Comparison of ENCODE assay signal across 15 mouse cellular contexts in the genomic region with DNA sequence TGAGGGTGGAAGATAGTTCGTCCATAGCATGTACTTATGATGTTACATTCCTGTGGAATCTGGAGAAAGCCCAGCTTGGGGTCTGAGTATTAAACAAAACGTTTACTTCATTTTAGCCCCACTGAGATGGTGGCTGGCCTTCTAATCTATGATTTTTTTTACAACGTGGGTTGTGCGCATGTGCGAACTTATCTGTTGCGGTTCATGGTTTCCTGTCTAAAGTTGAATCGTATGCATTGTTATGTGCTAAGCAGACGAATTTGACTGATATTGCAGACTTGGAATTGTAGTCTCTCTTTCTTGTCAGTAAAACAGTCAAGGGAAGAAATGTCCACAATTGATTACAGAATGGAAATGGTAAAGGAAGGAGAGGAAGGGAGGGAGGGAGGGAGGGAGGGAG. TPM values are rescaled to one million over a fixed set of nuclear protein-coding genes. Genes with fewer than 3 reads are reported as not detected.
DNase-seq lines count a peak whose midpoint lies in the region; ATAC-seq lines count a peak whose summit lies in the region.
"Had no signal": no experiment of that assay in that cellular context is flagged by ENCODE, and none has a peak within 500 bp of the region (broad histone marks: within the 10 kb centered on the region; RNA-seq: fewer than 3 reads in every experiment).

No protein-coding gene starts in this region.

- no peak for DNase-seq in heart, adult 8-10 months (ENCODE audit: low spot score)
- peak; percentile 55 for DNase-seq in T-cell, adult 2 months (ENCODE audit: low spot score)
- no peak for DNase-seq in liver, embryonic 11.5 days (ENCODE audit: low spot score)
- DNase-seq in splenic B cell, adult 2 months (ENCODE audit: low read depth, low spot score): peak; percentile 11
- no peak for DNase-seq in cerebellum, postnatal 25 days
- DNase-seq: cerebellum, adult 11-12 months; gastrocnemius, postnatal 10 days; kidney, adult 8-10 months; layer of hippocampus, adult 9-11 months; right cerebral cortex, postnatal 4 days had no signal

- no peak overlapping the region for H3K9ac ChIP-seq in heart, embryonic 14.5 days (ENCODE audit: low read length)
- no peak overlapping the region for H3K9ac ChIP-seq in liver, embryonic 11.5 days (ENCODE audit: low read depth, low read length)
- H3K9ac ChIP-seq in forebrain, embryonic 13.5 days: no peak overlapping the region
- H3K9ac ChIP-seq in kidney, embryonic 15.5 days: no peak overlapping the region
- H3K9ac ChIP-seq: midbrain, embryonic 15.5 days had no signal

- WGBS in heart, embryonic 14.5 days: 55% methylated on average over 8 of the region's 8 CpGs
- WGBS in liver, embryonic 11.5 days: 34% methylated on average over 8 of the region's 8 CpGs
- 93% methylated on average over 8 of the region's 8 CpGs for WGBS in forebrain, embryonic 13.5 days
- WGBS in kidney, embryonic 15.5 days: 85% methylated on average over 8 of the region's 8 CpGs

- 0 out of 2 replicates have a peak, but pooled peaks cover 10% of the 10 kb centered on the region for H3K36me3 ChIP-seq in heart, embryonic 14.5 days (ENCODE audit: control insufficient read depth, insufficient read depth, low read length)
- no peaks in the 10 kb centered on the region; the same call in 1 of the 2 replicates for H3K36me3 ChIP-seq in liver, embryonic 11.5 days (ENCODE audit: control insufficient read depth, insufficient read depth, low read length)
- H3K36me3 ChIP-seq in splenic B cell, adult 2 months (ENCODE audit: control insufficient read depth, insufficient read depth, low read length, poor library complexity, severe bottlenecking): no peaks in the 10 kb centered on the region
- H3K36me3 ChIP-seq in forebrain, embryonic 13.5 days (ENCODE audit: poor library complexity, severe bottlenecking): peaks cover 14% of the 10 kb centered on the region
- H3K36me3 ChIP-seq in kidney, embryonic 15.5 days: peaks cover 42% of the 10 kb centered on the region
- H3K36me3 ChIP-seq: midbrain, embryonic 15.5 days had no signal

- H3K27me3 ChIP-seq in heart, embryonic 14.5 days (ENCODE audit: control insufficient read depth, insufficient read depth, low read length): no peaks in the 10 kb centered on the region
- H3K27me3 ChIP-seq in liver, embryonic 11.5 days (replicated peaks; ENCODE audit: control insufficient read depth, insufficient read depth, low read length): no peaks in the 10 kb centered on the region
- H3K27me3 ChIP-seq in splenic B cell, adult 2 months (ENCODE audit: control insufficient read depth, insufficient read depth, low read length, poor library complexity, severe bottlenecking): no peaks in the 10 kb centered on the region
- H3K27me3 ChIP-seq in forebrain, embryonic 13.5 days: no peaks in the 10 kb centered on the region
- H3K27me3 ChIP-seq in kidney, embryonic 15.5 days: no peaks in the 10 kb centered on the region
- H3K27me3 ChIP-seq: midbrain, embryonic 15.5 days had no signal

- H3K9me3 ChIP-seq in heart, embryonic 14.5 days (ENCODE audit: control insufficient read depth, low read length): no peaks in the 10 kb centered on the region
- H3K9me3 ChIP-seq in liver, embryonic 11.5 days (ENCODE audit: control insufficient read depth, low read length): no peaks in the 10 kb centered on the region
- H3K9me3 ChIP-seq in forebrain, embryonic 13.5 days (replicated peaks): no peaks in the 10 kb centered on the region
- H3K9me3 ChIP-seq in kidney, embryonic 15.5 days (replicated peaks): no peaks in the 10 kb centered on the region
- H3K9me3 ChIP-seq: limb, embryonic 10.5 days; midbrain, embryonic 15.5 days had no signal

- H3K4me1 ChIP-seq in heart, embryonic 14.5 days (ENCODE audit: control insufficient read depth in 2 of 2, insufficient read depth in 2 of 2, low read length in 2 of 2): peaks cover 3 to 5% of the 10 kb centered on the region in 2 experiments; a peak in 3 of 4 replicates
- H3K4me1 ChIP-seq in liver, embryonic 11.5 days (replicated peaks; ENCODE audit: control insufficient read depth, insufficient read depth, low read length): peaks cover 16% of the 10 kb centered on the region
- H3K4me1 ChIP-seq in forebrain, embryonic 13.5 days: no peaks in the 10 kb centered on the region
- no peaks in the 10 kb centered on the region for H3K4me1 ChIP-seq in kidney, embryonic 15.5 days
- H3K4me1 ChIP-seq: limb, embryonic 10.5 days; midbrain, embryonic 15.5 days had no signal

- H3K27ac ChIP-seq in heart, embryonic 14.5 days (replicated peaks in 1 of 2; ENCODE audit: control insufficient read depth in 1 of 2, insufficient read depth in 1 of 2, low read depth in 2 of 2, low read length in 2 of 2): peak overlapping the region; percentile 49 to 55; a peak in 2 of 4 replicates
- H3K27ac ChIP-seq in liver, embryonic 11.5 days (ENCODE audit: low read depth, low read length): peak overlapping the region; percentile 62
- no peak overlapping the region for H3K27ac ChIP-seq in forebrain, embryonic 13.5 days
- H3K27ac ChIP-seq in kidney, embryonic 15.5 days: no peak overlapping the region
- H3K27ac ChIP-seq: limb, embryonic 10.5 days; midbrain, embryonic 15.5 days had no signal

- H3K4me2 ChIP-seq in heart, embryonic 14.5 days (ENCODE audit: low read length): no peak overlapping the region
- H3K4me2 ChIP-seq in liver, embryonic 11.5 days: peak overlapping the region; percentile 26
- no peak overlapping the region for H3K4me2 ChIP-seq in forebrain, embryonic 13.5 days
- H3K4me2 ChIP-seq in kidney, embryonic 15.5 days: no peak overlapping the region
- H3K4me2 ChIP-seq: midbrain, embryonic 15.5 days had no signal

- no peak; the same call in 1 of the 2 replicates for ATAC-seq in heart, embryonic 14.5 days (ENCODE audit: insufficient number of reproducible peaks, insufficient read depth, low FRiP score, low read depth)
- ATAC-seq in liver, embryonic 11.5 days (replicated peaks; ENCODE audit: low FRiP score): peak; percentile 38; the same call in 1 of the 2 replicates
- no peak for ATAC-seq in forebrain, embryonic 13.5 days
- no peak for ATAC-seq in kidney, embryonic 15.5 days (replicated peaks; ENCODE audit: low FRiP score)
- ATAC-seq: midbrain, embryonic 15.5 days had no signal

- no peak overlapping the region for H3K4me3 ChIP-seq in heart, embryonic 14.5 days (ENCODE audit: control insufficient read depth in 1 of 2, insufficient read depth in 1 of 2, low read depth in 1 of 2, low read length in 2 of 2)
- no peak overlapping the region for H3K4me3 ChIP-seq in liver, embryonic 11.5 days (ENCODE audit: low read depth, low read length)
- H3K4me3 ChIP-seq in forebrain, embryonic 13.5 days: no peak overlapping the region
- H3K4me3 ChIP-seq in kidney, embryonic 15.5 days (replicated peaks): no peak overlapping the region
- H3K4me3 ChIP-seq: limb, embryonic 10.5 days; midbrain, embryonic 15.5 days had no signal

RNA-seq across cellular contexts. Expression of a gene that starts 17.9 kb away (rescaled TPM):
- polyA plus RNA-seq in heart, embryonic 14.5 days (2014; fragmentation: Nextera tagmentation; extraction: Ambion mirVana): 7.8 and 8.5 TPM in 2 replicates
- 10 to 100 TPM in 1 of 4 experiments, 1 to 10 TPM in 3; 6.6 to 12.9 (median 8.8) TPM for total RNA-seq in heart, adult 8-10 months (2022)
- 6.2 and 6.5 TPM in 2 replicates for polyA plus RNA-seq in liver, embryonic 11.5 days (2014; fragmentation: Nextera tagmentation; extraction: Ambion mirVana)
- 6.9 and 7.0 TPM in 2 replicates for polyA plus RNA-seq in forebrain, embryonic 13.5 days (2015; fragmentation: Nextera tagmentation; extraction: Ambion mirVana)
- 12.4 and 13.8 TPM in 2 replicates for polyA plus RNA-seq in kidney, embryonic 15.5 days (2015; fragmentation: Nextera tagmentation; extraction: Ambion mirVana)

RNA-seq across cellular contexts. Expression of a gene that starts 34.7 kb away (rescaled TPM):
- 39.1 and 39.2 TPM in 2 replicates for polyA plus RNA-seq in heart, embryonic 14.5 days (2014; fragmentation: Nextera tagmentation; extraction: Ambion mirVana)
- 10 to 100 TPM; 42.8 to 47.4 (median 43.5) TPM for total RNA-seq in heart, adult 8-10 months (2022)
- polyA plus RNA-seq in liver, embryonic 11.5 days (2014; fragmentation: Nextera tagmentation; extraction: Ambion mirVana): 47.5 and 52.3 TPM in 2 replicates
- polyA plus RNA-seq in forebrain, embryonic 13.5 days (2015; fragmentation: Nextera tagmentation; extraction: Ambion mirVana): 33.1 and 33.2 TPM in 2 replicates
- polyA plus RNA-seq in kidney, embryonic 15.5 days (2015; fragmentation: Nextera tagmentation; extraction: Ambion mirVana): 30.3 and 30.4 TPM in 2 replicates

Comparison
In these comparisons a context has a peak if more than half of its experiments do, and no peak if none do; other contexts are left out.
1. H3K27ac ChIP-seq: peak in heart, embryonic 14.5 days (2 of 2) and liver, embryonic 11.5 days (single experiment); none in forebrain, embryonic 13.5 days (single experiment) and kidney, embryonic 15.5 days (single experiment).
2. DNase-seq: peak in T-cell, adult 2 months (single experiment) and splenic B cell, adult 2 months (single experiment); none in heart, adult 8-10 months (single experiment), liver, embryonic 11.5 days (single experiment) and cerebellum, postnatal 25 days (0 of 2).